Mouse (Mus musculus): ENCODE data around the gene Bgn. TPM values are rescaled to one million over a fixed set of nuclear protein-coding genes. Genes with fewer than 3 reads are reported as not detected.
A peak's percentile ranks its signal among the peaks of the same experiment; 100 is the strongest.

Gene Bgn
- total and polyA plus RNA-seq, 2 experiments = 27.1 to 71.9 TPM

DNA sequence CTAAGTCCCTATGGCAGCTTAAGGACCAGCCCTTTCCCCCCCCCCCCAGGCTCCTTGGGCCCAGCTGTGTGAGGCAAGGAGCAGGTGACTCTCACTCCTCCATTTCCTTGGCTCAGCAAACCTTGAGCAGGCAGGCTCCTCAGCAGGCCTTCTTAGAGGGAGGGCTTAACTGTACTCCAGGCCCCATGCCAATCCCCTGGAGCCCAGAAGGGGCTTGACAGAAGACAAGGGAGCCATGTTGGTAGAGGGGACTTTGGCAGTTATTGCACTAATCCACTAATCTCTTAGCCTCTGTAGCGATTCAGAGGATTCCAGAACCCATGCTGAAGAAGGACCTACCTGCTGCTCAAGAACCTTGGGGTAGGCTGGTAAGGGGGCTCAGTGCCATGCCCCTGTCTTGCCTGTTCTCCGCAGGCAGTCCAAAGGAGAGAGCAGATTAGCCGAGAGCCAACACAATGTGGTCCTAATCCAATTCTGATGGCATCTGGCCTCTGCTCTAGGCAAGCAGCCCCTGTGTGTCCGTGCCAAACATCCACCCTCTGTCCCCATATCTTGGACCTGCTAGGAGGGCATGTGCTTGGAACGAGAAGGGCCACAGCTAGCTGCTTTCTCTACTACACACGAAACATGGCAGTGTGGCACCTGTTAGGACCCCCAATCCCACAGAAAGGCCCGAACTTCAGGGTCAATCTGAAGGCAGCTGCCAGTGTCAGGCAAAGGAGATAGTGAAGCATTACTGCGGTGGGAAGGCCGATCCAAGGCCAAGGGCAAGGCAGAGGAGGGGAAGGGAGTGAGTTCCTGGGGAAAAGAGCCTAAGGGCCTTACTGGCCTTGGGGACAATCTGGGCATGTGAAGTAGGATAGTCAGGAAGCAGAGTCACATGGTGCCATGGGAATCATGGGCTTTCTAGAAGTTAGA, 42.1 kb downstream of the Bgn start:
- H3K27ac ChIP-seq (replicated peaks; ENCODE audit: insufficient read depth, low read depth, low read length) = no peak overlapping the region
- no peak overlapping the region for H3K9ac ChIP-seq (ENCODE audit: low read depth, low read length)
- no peaks in the 10 kb centered on the region for H3K36me3 ChIP-seq (ENCODE audit: control insufficient read depth, insufficient read depth, low read length)
- no peak overlapping the region for H3K4me3 ChIP-seq (ENCODE audit: insufficient read depth, low read depth, low read length)
- DNase-seq (ENCODE audit: extremely low read depth, low read depth, low spot score) = no peak
- WGBS = 81% methylated on average over 9 of the region's 9 CpGs
- H3K4me1 ChIP-seq (ENCODE audit: control insufficient read depth, insufficient read depth, low read length) = no peaks in the 10 kb centered on the region
- H3K27me3 ChIP-seq (ENCODE audit: control insufficient read depth, insufficient read depth, low read length) = no peaks in the 10 kb centered on the region
- H3K79me2 ChIP-seq (ENCODE audit: control insufficient read depth, insufficient read depth, low read length) = no peaks in the 10 kb centered on the region
- TF ChIP-seq POLR2A (IDR thresholded peaks at IDR 0.05; ENCODE audit: extremely low read depth, insufficient read depth, low read length) (no peak), CTCF (IDR thresholded peaks at IDR 0.05; ENCODE audit: low read depth, low read length) (no peak)

DNA sequence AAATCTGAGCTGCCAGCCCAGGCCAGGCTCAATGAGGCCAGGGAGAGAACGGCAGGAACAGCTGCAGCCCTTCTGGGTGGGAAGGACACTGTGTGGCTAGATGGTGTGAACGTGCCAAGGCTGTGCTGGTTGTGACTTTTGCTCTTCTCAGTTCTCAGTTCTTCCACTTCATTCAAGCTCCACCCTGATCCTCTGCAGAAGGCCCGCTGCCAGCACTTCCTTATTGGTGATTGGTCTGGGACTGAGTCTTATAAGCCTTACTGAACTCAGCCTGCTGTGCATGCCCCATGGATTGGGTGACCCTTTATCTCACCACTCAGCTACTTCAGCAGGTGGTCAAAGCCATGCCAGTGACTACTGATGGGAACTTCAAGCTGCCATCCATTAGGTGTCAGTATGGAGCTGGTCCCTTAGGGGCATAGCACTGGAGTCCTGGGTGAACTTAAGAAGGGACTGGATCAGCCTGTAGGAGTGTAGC, 43.0 kb downstream of the Bgn start:
- Histone ChIP-seq H3K27ac (replicated peaks; ENCODE audit: insufficient read depth, low read depth, low read length) (no peak overlapping the region), H3K27me3 (ENCODE audit: control insufficient read depth, insufficient read depth, low read length) (no peaks in the 10 kb centered on the region), H3K9ac (ENCODE audit: low read depth, low read length) (no peak overlapping the region), H3K4me3 (ENCODE audit: insufficient read depth, low read depth, low read length) (no peak overlapping the region), H3K36me3 (ENCODE audit: control insufficient read depth, insufficient read depth, low read length) (no peaks in the 10 kb centered on the region), H3K79me2 (ENCODE audit: control insufficient read depth, insufficient read depth, low read length) (no peaks in the 10 kb centered on the region), H3K4me1 (ENCODE audit: control insufficient read depth, insufficient read depth, low read length) (no peaks in the 10 kb centered on the region)
- 78% methylated on average over 3 of the region's 3 CpGs for WGBS
- no peak; the same call in 1 of the 2 replicates for TF ChIP-seq CTCF (IDR thresholded peaks at IDR 0.05; ENCODE audit: low read depth, low read length)
- TF ChIP-seq POLR2A (IDR thresholded peaks at IDR 0.05; ENCODE audit: extremely low read depth, insufficient read depth, low read length) = no peak
- no peak for DNase-seq (ENCODE audit: extremely low read depth, low read depth, low spot score)

DNA sequence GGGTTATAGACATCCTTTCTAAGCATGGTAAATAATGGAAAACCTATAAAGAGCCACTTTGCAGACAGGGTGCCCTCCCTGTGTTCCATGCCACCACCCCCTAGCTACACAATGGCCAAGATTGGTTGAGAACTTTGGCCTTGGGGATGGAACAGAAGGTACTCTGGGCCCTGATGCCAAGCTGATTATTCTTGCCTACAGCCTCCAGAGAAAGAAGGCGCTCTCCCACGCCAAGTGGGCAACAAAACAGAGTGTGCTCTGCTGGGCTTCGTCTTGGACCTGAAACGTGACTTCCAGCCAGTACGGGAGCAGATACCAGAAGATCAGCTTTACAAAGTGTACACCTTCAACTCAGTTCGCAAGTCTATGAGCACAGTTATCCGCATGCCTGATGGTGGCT, 54.5 kb downstream of the Bgn start:
- no peaks in the 10 kb centered on the region for H3K4me1 ChIP-seq (ENCODE audit: control insufficient read depth, insufficient read depth, low read length)
- H3K27me3 ChIP-seq (ENCODE audit: control insufficient read depth, insufficient read depth, low read length) = no peaks in the 10 kb centered on the region
- no peak overlapping the region for H3K27ac ChIP-seq (replicated peaks; ENCODE audit: insufficient read depth, low read depth, low read length)
- H3K36me3 ChIP-seq (ENCODE audit: control insufficient read depth, insufficient read depth, low read length) = no peaks in the 10 kb centered on the region
- TF ChIP-seq POLR2A (IDR thresholded peaks at IDR 0.05; ENCODE audit: extremely low read depth, insufficient read depth, low read length) (no peak), CTCF (IDR thresholded peaks at IDR 0.05; ENCODE audit: low read depth, low read length) (no peak)
- DNase-seq (ENCODE audit: extremely low read depth, low read depth, low spot score) = no peak
- no peak overlapping the region for H3K9ac ChIP-seq (ENCODE audit: low read depth, low read length)
- no peaks in the 10 kb centered on the region for H3K79me2 ChIP-seq (ENCODE audit: control insufficient read depth, insufficient read depth, low read length)
- no peak overlapping the region for H3K4me3 ChIP-seq (ENCODE audit: insufficient read depth, low read depth, low read length)
- WGBS = 89% methylated on average over 7 of the region's 7 CpGs

DNA sequence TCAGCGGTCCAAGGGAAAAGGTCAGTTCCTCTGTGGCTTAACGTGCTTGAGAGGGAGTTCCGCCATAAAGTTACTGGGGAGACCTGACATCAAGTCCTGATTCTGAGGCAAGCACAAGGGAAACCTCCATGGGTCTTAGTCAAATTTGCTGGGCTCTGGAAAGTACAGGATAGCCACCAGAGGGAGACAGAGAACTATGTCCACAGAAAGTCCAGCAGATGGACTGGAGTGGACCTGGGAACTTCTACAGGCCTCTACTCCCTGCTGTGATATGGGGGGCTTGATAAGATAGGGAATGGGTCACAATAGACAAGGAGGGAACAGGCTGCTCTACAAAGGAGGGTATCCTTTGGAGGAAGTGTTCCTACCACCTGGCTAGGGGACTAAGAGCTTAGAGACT, 59.9 kb downstream of the Bgn start:
- no peak overlapping the region for H3K27ac ChIP-seq (replicated peaks; ENCODE audit: insufficient read depth, low read depth, low read length)
- H3K4me3 ChIP-seq (ENCODE audit: insufficient read depth, low read depth, low read length) = no peak overlapping the region
- no peak overlapping the region for H3K9ac ChIP-seq (ENCODE audit: low read depth, low read length)
- peak; percentile 25 for DNase-seq (ENCODE audit: extremely low read depth, low read depth, low spot score)
- TF ChIP-seq POLR2A (IDR thresholded peaks at IDR 0.05; ENCODE audit: extremely low read depth, insufficient read depth, low read length) = no peak
- peak; percentile 39 for TF ChIP-seq CTCF (IDR thresholded peaks at IDR 0.05; ENCODE audit: low read depth, low read length)
- no peaks in the 10 kb centered on the region for H3K27me3 ChIP-seq (ENCODE audit: control insufficient read depth, insufficient read depth, low read length)
- WGBS = 60% methylated on average over 3 of the region's 3 CpGs
- H3K36me3 ChIP-seq (ENCODE audit: control insufficient read depth, insufficient read depth, low read length) = no peaks in the 10 kb centered on the region
- no peaks in the 10 kb centered on the region for H3K4me1 ChIP-seq (ENCODE audit: control insufficient read depth, insufficient read depth, low read length)
- no peaks in the 10 kb centered on the region for H3K79me2 ChIP-seq (ENCODE audit: control insufficient read depth, insufficient read depth, low read length)

Other genes with a start within 250 kb of the Bgn start
- gene Xlr4c, start 240.5 kb upstream of the Bgn start, total RNA-seq (2014; rRNA removed) = 0.28 and 0.40 TPM in 2 replicates
- gene Xlr4c, start 240.5 kb upstream of the Bgn start, polyA plus RNA-seq (2012; rRNA removed) = not detected in 2 replicates
- not detected in 2 replicates for gene Xlr3c, start 218.2 kb upstream of the Bgn start, total RNA-seq (2014; rRNA removed)
- gene Xlr3c, start 218.2 kb upstream of the Bgn start, polyA plus RNA-seq (2012; rRNA removed) = not detected in 2 replicates
- not detected in 2 replicates for gene Xlr5a, start 190.6 kb upstream of the Bgn start, total RNA-seq (2014; rRNA removed)
- not detected in 2 replicates for gene Xlr5a, start 190.6 kb upstream of the Bgn start, polyA plus RNA-seq (2012; rRNA removed)
- gene Xlr5c, start 190.6 kb upstream of the Bgn start, total RNA-seq (2014; rRNA removed) = not detected in 2 replicates
- not detected in 2 replicates for gene Xlr5c, start 190.6 kb upstream of the Bgn start, polyA plus RNA-seq (2012; rRNA removed)
- not detected in 2 replicates for gene Gm45015, start 146.8 kb upstream of the Bgn start, total RNA-seq (2014; rRNA removed)
- not detected in 2 replicates for gene Gm45015, start 146.8 kb upstream of the Bgn start, polyA plus RNA-seq (2012; rRNA removed)
- gene Zfp275, start 141.0 kb upstream of the Bgn start, total RNA-seq (2014; rRNA removed) = 7.3 and 12.6 TPM in 2 replicates
- gene Zfp275, start 141.0 kb upstream of the Bgn start, polyA plus RNA-seq (2012; rRNA removed) = 3.7 and 5.7 TPM in 2 replicates
- gene Gm18336, start 84.9 kb upstream of the Bgn start, total RNA-seq (2014; rRNA removed) = not detected in 2 replicates
- gene Gm18336, start 84.9 kb upstream of the Bgn start, polyA plus RNA-seq (2012; rRNA removed) = not detected in 2 replicates
- gene Zfp92, start 72.5 kb upstream of the Bgn start, total RNA-seq (2014; rRNA removed) = not detected in 2 replicates
- not detected in 2 replicates for gene Zfp92, start 72.5 kb upstream of the Bgn start, polyA plus RNA-seq (2012; rRNA removed)
- gene Trex2, start 48.3 kb upstream of the Bgn start, total RNA-seq (2014; rRNA removed) = not detected in 2 replicates
- not detected in 2 replicates for gene Trex2, start 48.3 kb upstream of the Bgn start, polyA plus RNA-seq (2012; rRNA removed)
- 12.9 and 15.5 TPM in 2 replicates for gene Haus7, start 24.6 kb upstream of the Bgn start, total RNA-seq (2014; rRNA removed)
- gene Haus7, start 24.6 kb upstream of the Bgn start, polyA plus RNA-seq (2012; rRNA removed) = 11.2 and 12.8 TPM in 2 replicates
- gene Atp2b3, start 19.5 kb downstream of the Bgn start, total RNA-seq (2014; rRNA removed) = 0.07 TPM in 1 of 2 replicates, not detected in the other
- gene Atp2b3, start 19.5 kb downstream of the Bgn start, polyA plus RNA-seq (2012; rRNA removed) = not detected in 2 replicates
- 0.07 TPM in 1 of 2 replicates, not detected in the other for gene Dusp9, start 155.8 kb downstream of the Bgn start, total RNA-seq (2014; rRNA removed)
- 0.04 TPM in 1 of 2 replicates, not detected in the other for gene Dusp9, start 155.8 kb downstream of the Bgn start, polyA plus RNA-seq (2012; rRNA removed)
- not detected in 2 replicates for gene Pnck, start 176.5 kb downstream of the Bgn start, total RNA-seq (2014; rRNA removed)
- 0.07 TPM in 1 of 2 replicates, not detected in the other for gene Pnck, start 176.5 kb downstream of the Bgn start, polyA plus RNA-seq (2012; rRNA removed)
- 1.0 and 2.6 TPM in 2 replicates for gene Slc6a8, start 189.5 kb downstream of the Bgn start, total RNA-seq (2014; rRNA removed)
- gene Slc6a8, start 189.5 kb downstream of the Bgn start, polyA plus RNA-seq (2012; rRNA removed) = 2.3 and 5.2 TPM in 2 replicates
- gene Bcap31, start 232.6 kb downstream of the Bgn start, total RNA-seq (2014; rRNA removed) = 154 and 168 TPM in 2 replicates
- gene Bcap31, start 232.6 kb downstream of the Bgn start, polyA plus RNA-seq (2012; rRNA removed) = 69.8 and 85.5 TPM in 2 replicates
- 8.6 and 9.3 TPM in 2 replicates for gene Abcd1, start 233.0 kb downstream of the Bgn start, total RNA-seq (2014; rRNA removed)
- gene Abcd1, start 233.0 kb downstream of the Bgn start, polyA plus RNA-seq (2012; rRNA removed) = 24.3 and 26.2 TPM in 2 replicates